Mouse (Mus musculus) heart, embryonic 16.5 days (tissue): ENCODE measurements around the gene Polr2a. TPM values are rescaled to one million over a fixed set of nuclear protein-coding genes. Genes with fewer than 3 reads are reported as not detected.

ENCODE experiments used
- ATAC-seq: fragments of 200-750 bp; cut with Nextera tagmentation; replicated peaks from 2 replicates; pipeline ENCODE4 v1.8.0; 2017; ENCODE audit warnings: moderate number of reproducible peaks; ENCODE audit not compliant: insufficient read depth, low FRiP score; ENCODE audit errors: extremely low read depth
- H3K27ac ChIP-seq: fragments of 300-500 bp; sonication (generic); 2 replicates; pipeline ENCODE4 v1.5.1; 2014; ENCODE audit warnings: mild to moderate bottlenecking, low read length, control low read depth, moderate library complexity
- H3K27me3 ChIP-seq: fragments of 300-500 bp; sonication (generic); 2 replicates; pipeline ENCODE4 v1.6.1; 2014; ENCODE audit warnings: low read length, mixed read lengths; ENCODE audit not compliant: control insufficient read depth, insufficient read depth
- H3K36me3 ChIP-seq: fragments of 300-500 bp; sonication (generic); 2 replicates; pipeline ENCODE4 v1.6.1; 2014; ENCODE audit not compliant: control insufficient read depth, insufficient read depth
- H3K4me1 ChIP-seq: fragments of 300-500 bp; sonication (generic); 2 replicates; pipeline ENCODE4 v1.6.1; 2014; ENCODE audit warnings: low read length, mixed read lengths; ENCODE audit not compliant: control insufficient read depth, insufficient read depth
- H3K4me2 ChIP-seq: fragments of 300-500 bp; sonication (generic); 2 replicates; pipeline ENCODE4 v1.6.1; 2014; ENCODE audit warnings: low read depth, mild to moderate bottlenecking, control low read depth, low read length
- H3K4me3 ChIP-seq: fragments of 300-500 bp; sonication (generic); 2 replicates; pipeline ENCODE4 v1.5.1; 2014; ENCODE audit warnings: mild to moderate bottlenecking, control low read depth, low read length
- H3K9ac ChIP-seq: fragments of 300-500 bp; sonication (generic); 2 replicates; pipeline ENCODE4 v1.6.1; 2014; ENCODE audit warnings: low read length, control low read depth
- H3K9me3 ChIP-seq: fragments of 300-500 bp; sonication (generic); replicated peaks from 2 replicates; pipeline ENCODE4 v1.6.1; 2016; ENCODE audit warnings: low read length; ENCODE audit not compliant: control insufficient read depth
- WGBS: fragments of 180-500 bp; shearing (Covaris S2); extraction: QIAGEN DNeasy Blood & Tissue Kit; methylation state at CpG from one replicate; pipeline ENCODE4 v1.1.7; 2014; 5-methylcytosine and 5-hydroxymethylcytosine counted together
- polyA plus RNA-seq: library from polyadenylated mRNA; unstranded; fragments of >200 nt; fragmentation: Nextera tagmentation; extraction: Ambion mirVana; gene quantifications from 2 replicates; pipeline ENCODE4 v1.2.1, GENCODE M21; 2015

The Polr2a gene
- polyA plus RNA-seq, 1 experiment from 2014 or later: 16.9 TPM

- WGBS: 86% methylated on average over 20 of the region's 20 CpGs
- H3K27me3 ChIP-seq: no peaks in the 10 kb centered on the region
- no peak overlapping the region for H3K4me3 ChIP-seq
- H3K4me2 ChIP-seq: no peak overlapping the region
- peaks cover 9% of the 10 kb centered on the region for H3K4me1 ChIP-seq
- H3K36me3 ChIP-seq: no peaks in the 10 kb centered on the region; the same call in 1 of the 2 replicates
- no peaks in the 10 kb centered on the region for H3K9me3 ChIP-seq
- ATAC-seq: no peak
- H3K9ac ChIP-seq: no peak overlapping the region
- no peak overlapping the region for H3K27ac ChIP-seq
Observed at GRCm38 (mm10) chr11:69776488-69776887, 18.1 kb upstream of the Polr2a start.

DNA sequence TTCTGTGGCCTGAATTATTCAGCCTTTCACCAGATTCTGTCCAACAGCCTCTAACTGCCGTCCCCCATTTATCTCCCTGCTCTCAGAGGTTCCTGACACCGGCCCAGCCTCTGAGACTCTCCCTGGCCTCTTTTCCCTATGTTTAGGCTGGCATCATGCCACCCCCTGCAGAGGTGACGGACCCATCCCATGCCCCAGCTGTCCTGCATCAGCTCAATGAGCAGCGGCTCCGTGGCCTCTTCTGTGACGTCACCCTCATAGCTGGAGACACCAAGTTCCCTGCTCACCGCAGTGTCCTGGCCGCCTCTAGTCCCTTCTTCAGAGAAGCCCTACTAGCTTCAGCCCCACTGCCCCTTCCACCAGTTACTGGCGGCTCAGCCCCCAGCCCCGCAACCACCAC is 17.3 kb upstream of the Polr2a start:
- Histone ChIP-seq H3K4me3 (no peak overlapping the region), H3K9ac (no peak overlapping the region), H3K27me3 (no peaks in the 10 kb centered on the region), H3K9me3 (no peaks in the 10 kb centered on the region), H3K4me2 (no peak overlapping the region), H3K27ac (no peak overlapping the region), H3K4me1 (peaks cover 9% of the 10 kb centered on the region), H3K36me3 (no peaks in the 10 kb centered on the region; the same call in 1 of the 2 replicates)
- 61% methylated on average over 10 of the region's 10 CpGs for WGBS
- no peak for ATAC-seq

GRCm38 (mm10) chr11:69774961-69775360 is 16.5 kb upstream of the Polr2a start:
- Histone ChIP-seq H3K36me3 (no peaks in the 10 kb centered on the region; the same call in 1 of the 2 replicates), H3K4me2 (no peak overlapping the region), H3K27me3 (no peaks in the 10 kb centered on the region), H3K27ac (no peak overlapping the region), H3K4me1 (peaks cover 9% of the 10 kb centered on the region), H3K9ac (no peak overlapping the region), H3K4me3 (no peak overlapping the region), H3K9me3 (no peaks in the 10 kb centered on the region)
- 60% methylated on average over 5 of the region's 5 CpGs for WGBS
- no peak for ATAC-seq

- no peak for ATAC-seq
- Histone ChIP-seq H3K27me3 (no peaks in the 10 kb centered on the region), H3K27ac (no peak overlapping the region; the same call in 1 of the 2 replicates), H3K9ac (no peak overlapping the region), H3K9me3 (no peaks in the 10 kb centered on the region), H3K36me3 (no peaks in the 10 kb centered on the region), H3K4me2 (peak overlapping the region; percentile 77), H3K4me1 (peaks cover 10% of the 10 kb centered on the region; the same call in 1 of the 2 replicates), H3K4me3 (no peak overlapping the region; the same call in 1 of the 2 replicates)
- WGBS: 53% methylated on average over 4 of the region's 4 CpGs
Observed at GRCm38 (mm10) chr11:69767625-69767909, 9.1 kb upstream of the Polr2a start.

- Histone ChIP-seq H3K27ac (peak overlapping the region; percentile 93), H3K4me1 (peaks cover 10% of the 10 kb centered on the region; the same call in 1 of the 2 replicates), H3K9me3 (no peaks in the 10 kb centered on the region), H3K9ac (peak overlapping the region; percentile 98), H3K4me2 (peak overlapping the region; percentile 77), H3K27me3 (no peaks in the 10 kb centered on the region), H3K36me3 (no peaks in the 10 kb centered on the region), H3K4me3 (peak overlapping the region; percentile 95)
- no peak for ATAC-seq
- 46% methylated on average over 13 of the region's 13 CpGs for WGBS
Observed at GRCm38 (mm10) chr11:69766872-69767624, 8.6 kb upstream of the Polr2a start.

DNA sequence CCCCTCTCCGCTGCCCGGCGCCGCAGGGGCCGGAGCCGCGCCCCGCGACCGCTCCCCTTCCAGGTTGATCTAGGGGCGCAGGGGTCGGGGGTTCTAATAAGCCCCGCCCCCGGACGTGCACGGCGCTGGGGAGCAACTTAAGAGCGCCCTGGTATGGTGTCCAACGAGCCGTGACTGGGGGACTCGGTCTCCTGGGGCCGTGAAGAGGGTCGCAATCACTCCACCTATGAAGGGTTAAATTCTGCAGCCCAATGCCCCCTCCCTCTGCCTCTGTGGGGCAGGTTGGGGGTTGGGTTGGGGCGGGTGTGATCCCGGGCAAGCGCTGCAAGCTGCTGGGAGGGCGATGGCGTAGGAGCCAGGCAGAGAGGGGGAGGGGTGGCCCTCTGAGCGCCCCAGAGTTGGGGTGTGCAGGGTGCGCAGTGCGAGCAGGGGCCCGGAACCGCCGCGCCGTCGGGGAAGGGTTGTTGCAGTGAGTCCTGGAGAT is 7.7 kb upstream of the Polr2a start:
- H3K4me2 ChIP-seq: peak overlapping the region; percentile 77
- peak; percentile 86 for ATAC-seq
- peak overlapping the region; percentile 95 for H3K4me3 ChIP-seq
- peak overlapping the region; percentile 98 for H3K9ac ChIP-seq
- H3K27me3 ChIP-seq: no peaks in the 10 kb centered on the region
- H3K36me3 ChIP-seq: no peaks in the 10 kb centered on the region
- H3K27ac ChIP-seq: peak overlapping the region; percentile 93
- H3K9me3 ChIP-seq: no peaks in the 10 kb centered on the region
- H3K4me1 ChIP-seq: peaks cover 10% of the 10 kb centered on the region; the same call in 1 of the 2 replicates
- WGBS: 1% methylated on average over 37 of the region's 37 CpGs

DNA sequence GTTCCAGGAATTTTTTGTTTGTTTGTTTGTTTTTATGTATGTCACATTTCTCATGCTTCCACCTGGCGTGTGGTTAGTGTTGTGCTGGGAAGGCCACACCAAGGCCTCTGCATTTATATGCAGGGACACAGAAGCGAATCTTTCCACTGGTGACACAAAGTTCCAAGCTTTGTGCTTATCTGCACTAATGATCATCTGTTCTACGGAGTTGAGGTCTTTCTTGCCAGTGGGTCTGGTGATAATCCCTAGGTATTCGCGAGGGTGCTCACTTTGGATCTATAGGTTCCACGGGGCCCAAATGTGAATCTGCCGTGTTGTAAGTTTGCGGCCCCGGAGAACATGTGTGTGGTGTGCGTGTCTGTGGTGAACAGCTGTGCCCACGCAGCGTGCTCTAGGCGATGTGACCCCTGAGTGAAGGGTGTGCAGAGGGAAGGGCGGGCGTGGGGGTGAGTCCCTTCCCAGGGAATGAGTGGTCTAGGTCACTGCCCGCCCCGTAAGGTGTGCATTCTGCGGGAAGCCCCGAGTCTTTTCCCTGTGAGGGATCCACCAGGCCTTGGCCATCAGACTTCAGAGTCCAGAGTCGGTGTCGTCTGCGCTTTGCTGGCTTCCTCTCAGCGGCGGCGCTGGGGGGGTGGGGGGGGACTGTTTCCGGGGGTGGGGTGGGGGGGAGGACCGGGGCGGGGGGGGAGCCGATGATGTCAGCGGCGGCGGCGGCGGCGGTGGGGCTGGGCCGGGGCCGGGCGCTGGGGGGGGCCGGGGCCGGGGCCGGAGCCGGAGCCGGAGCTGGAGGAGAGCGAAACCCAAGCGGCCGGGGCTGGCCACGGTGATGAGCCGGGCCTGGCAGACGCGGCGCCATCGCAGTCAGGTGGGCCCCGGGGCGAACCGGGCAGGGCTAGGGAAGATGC is 7.0 kb upstream of the Polr2a start, which contains the start of gene Zbtb4:
Zbtb4 (plus strand) TSS at position 692 of the 905 bp plus-strand sequence.
- Histone ChIP-seq H3K4me3 (peak within 1 kb of the TSS; percentile 95), H3K27me3 (no peaks in the 10 kb centered on the region), H3K4me2 (peak within 1 kb of the TSS; percentile 77), H3K9ac (peak within 1 kb of the TSS; percentile 98), H3K9me3 (no peaks in the 10 kb centered on the region), H3K27ac (peak within 1 kb of the TSS; percentile 93), H3K36me3 (no peaks in the 10 kb centered on the region), H3K4me1 (peaks cover 10% of the 10 kb centered on the region)
- 15% methylated on average over 50 of the region's 55 CpGs for WGBS
- ATAC-seq: peak; percentile 63

DNA sequence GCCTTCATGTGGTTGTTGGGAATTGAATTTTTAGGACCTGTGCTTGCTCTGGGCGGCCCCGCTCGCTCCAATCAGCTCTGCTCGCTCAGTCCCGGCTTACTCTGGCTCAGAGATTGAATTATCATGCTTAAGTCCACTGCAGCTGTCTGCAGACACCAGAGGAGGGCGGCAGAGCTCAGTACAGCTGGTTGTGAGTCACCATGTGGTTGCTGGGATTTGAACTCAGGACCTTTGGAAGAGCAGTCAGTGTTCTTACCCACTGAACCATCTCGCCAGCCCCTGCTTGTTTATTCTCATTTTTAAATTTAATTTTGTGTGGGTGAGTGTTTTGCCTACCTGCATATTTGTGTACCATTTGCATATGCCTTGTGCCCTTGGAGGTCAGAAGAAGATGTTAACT is 5.1 kb upstream of the Polr2a start:
- Histone ChIP-seq H3K36me3 (no peaks in the 10 kb centered on the region), H3K9me3 (no peaks in the 10 kb centered on the region), H3K9ac (no peak overlapping the region), H3K27ac (no peak overlapping the region), H3K27me3 (no peaks in the 10 kb centered on the region), H3K4me2 (no peak overlapping the region), H3K4me1 (peaks cover 21% of the 10 kb centered on the region), H3K4me3 (no peak overlapping the region)
- 74% methylated on average over 7 of the region's 7 CpGs for WGBS
- no peak for ATAC-seq

GRCm38 (mm10) chr11:69761868-69762267 is 3.4 kb upstream of the Polr2a start, which contains the start of gene Slc35g3:
Slc35g3 (minus strand) TSS chr11:69761968.
- Histone ChIP-seq H3K4me1 (peaks cover 27% of the 10 kb centered on the region), H3K4me3 (no peak within 1 kb of the TSS), H3K27ac (no peak within 1 kb of the TSS), H3K27me3 (no peaks in the 10 kb centered on the region), H3K9ac (no peak within 1 kb of the TSS), H3K36me3 (no peaks in the 10 kb centered on the region), H3K9me3 (no peaks in the 10 kb centered on the region), H3K4me2 (no peak within 1 kb of the TSS)
- ATAC-seq: no peak
- 61% methylated on average over 1 of the region's 1 CpGs for WGBS
